Mouse (Mus musculus) forebrain, embryonic 11.5 days (tissue): ENCODE data around the gene Gm5901. TPM values are rescaled to one million over a fixed set of nuclear protein-coding genes. Genes with fewer than 3 reads are reported as not detected.

Experiments
- ATAC-seq: fragments of 200-750 bp; cut with Nextera tagmentation; replicated peaks from 2 replicates; pipeline ENCODE4 v1.8.0; 2017; ENCODE audit warnings: moderate TSS enrichment; ENCODE audit not compliant: low FRiP score
- DNase-seq: peaks from one replicate; pipeline ENCODE4 v3.0.0-alpha.2; 2017; ENCODE audit warnings: low spot score
- H3K27ac ChIP-seq: fragments of 300-500 bp; sonication (generic); 2 replicates; pipeline ENCODE4 v1.5.1; 2014; ENCODE audit warnings: low read depth, low read length
- H3K27me3 ChIP-seq: fragments of 300-500 bp; sonication (generic); 2 replicates; pipeline ENCODE4 v1.6.1; 2014; ENCODE audit warnings: mild to moderate bottlenecking, low read length, mixed read lengths; ENCODE audit not compliant: control insufficient read depth, insufficient read depth
- H3K36me3 ChIP-seq: fragments of 300-500 bp; sonication (generic); 2 replicates; pipeline ENCODE4 v1.6.1; 2014; ENCODE audit warnings: mild to moderate bottlenecking, low read length, moderate library complexity, mixed read lengths; ENCODE audit not compliant: control insufficient read depth, insufficient read depth
- H3K4me1 ChIP-seq: fragments of 300-500 bp; sonication (generic); replicated peaks from 2 replicates; pipeline ENCODE4 v1.6.1; 2014; ENCODE audit warnings: low read length, mixed read lengths; ENCODE audit not compliant: control insufficient read depth, insufficient read depth
- H3K4me2 ChIP-seq: fragments of 300-500 bp; sonication (generic); 2 replicates; pipeline ENCODE4 v1.6.1; 2014; ENCODE audit warnings: low read depth, mild to moderate bottlenecking, low read length, moderate library complexity, mixed read lengths; ENCODE audit not compliant: severe bottlenecking
- H3K4me3 ChIP-seq: fragments of 300-500 bp; sonication (generic); 2 replicates; pipeline ENCODE4 v1.5.1; 2014; ENCODE audit warnings: low read depth, low read length
- H3K9ac ChIP-seq: fragments of 300-500 bp; sonication (generic); 2 replicates; pipeline ENCODE4 v1.6.1; 2014; ENCODE audit warnings: low read length
- H3K9me3 ChIP-seq: fragments of 300-500 bp; sonication (generic); 2 replicates; pipeline ENCODE4 v1.6.1; 2016; ENCODE audit warnings: low read length, mixed read lengths; ENCODE audit not compliant: control insufficient read depth
- WGBS: fragments of 180-500 bp; shearing (Covaris S2); extraction: QIAGEN DNeasy Blood & Tissue Kit; methylation state at CpG from one replicate; pipeline ENCODE4 v1.1.7; 2014; 5-methylcytosine and 5-hydroxymethylcytosine counted together
- polyA plus RNA-seq: library from polyadenylated mRNA; unstranded; fragments of >200 nt; fragmentation: Nextera tagmentation; extraction: Ambion mirVana; gene quantifications from 2 replicates; pipeline ENCODE4 v1.2.1, GENCODE M21; 2014

The Gm5901 gene
- polyA plus RNA-seq, 1 experiment from 2014 or later, result not detected

DNA sequence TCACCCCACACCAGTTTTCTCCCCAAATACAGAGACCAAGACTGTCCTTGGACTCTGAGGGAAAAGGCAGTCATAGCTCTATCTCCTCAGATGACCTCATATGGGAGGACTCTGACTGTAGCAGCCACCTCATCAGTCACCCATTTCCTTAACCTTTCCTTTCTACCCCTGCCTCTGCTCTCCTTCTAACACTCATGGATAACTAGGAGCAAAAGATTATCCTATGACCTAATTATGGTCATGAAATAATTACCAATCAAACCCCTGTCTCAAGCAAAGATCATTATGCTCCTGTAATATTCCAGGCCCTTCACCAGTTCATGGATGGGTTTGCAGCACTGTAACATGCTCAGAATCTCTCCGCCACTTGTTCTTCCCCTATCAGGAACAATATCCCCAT lies 6.9 kb upstream of the Gm5901 start, which contains the start of gene Olfr692:
Olfr692 (plus strand) TSS at position 301 of the 400 bp plus-strand sequence.
- H3K4me3 ChIP-seq, result no peak within 1 kb of the TSS
- no peak within 1 kb of the TSS for H3K9ac ChIP-seq
- H3K27me3 ChIP-seq, result no peaks in the 10 kb centered on the region
- DNase-seq (no peak), ATAC-seq (no peak)
- no peaks in the 10 kb centered on the region for H3K4me1 ChIP-seq
- H3K36me3 ChIP-seq, result no peaks in the 10 kb centered on the region
- H3K9me3 ChIP-seq, result no peaks in the 10 kb centered on the region
- no peak within 1 kb of the TSS for H3K27ac ChIP-seq
- H3K4me2 ChIP-seq, result no peak within 1 kb of the TSS
- WGBS, result 96% methylated on average over 1 of the region's 1 CpGs

DNA sequence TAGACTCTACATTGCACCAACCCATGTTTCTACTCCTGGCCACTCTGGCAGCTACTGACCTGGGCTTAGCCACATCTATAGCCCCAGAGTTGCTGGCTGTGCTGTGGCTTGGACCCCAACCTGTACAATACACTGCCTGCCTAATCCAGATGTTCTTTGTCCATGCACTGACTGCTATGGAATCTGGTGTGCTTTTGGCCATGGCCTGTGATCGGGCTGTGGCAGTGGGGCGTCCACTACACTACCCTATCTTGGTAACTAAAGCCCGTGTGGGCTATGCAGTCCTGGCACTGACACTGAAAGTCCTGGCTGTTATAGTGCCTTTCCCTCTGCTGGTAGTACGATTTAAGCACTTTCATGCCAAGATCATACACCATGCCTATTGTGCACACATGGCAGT lies 6.3 kb upstream of the Gm5901 start:
- ATAC-seq (no peak), DNase-seq (no peak)
- H3K9me3 ChIP-seq, result no peaks in the 10 kb centered on the region
- WGBS, result 96% methylated on average over 4 of the region's 4 CpGs
- no peak overlapping the region for H3K4me2 ChIP-seq
- no peaks in the 10 kb centered on the region for H3K27me3 ChIP-seq
- no peaks in the 10 kb centered on the region for H3K4me1 ChIP-seq
- H3K27ac ChIP-seq, result no peak overlapping the region
- H3K9ac ChIP-seq, result no peak overlapping the region
- no peaks in the 10 kb centered on the region for H3K36me3 ChIP-seq
- H3K4me3 ChIP-seq, result no peak overlapping the region

DNA sequence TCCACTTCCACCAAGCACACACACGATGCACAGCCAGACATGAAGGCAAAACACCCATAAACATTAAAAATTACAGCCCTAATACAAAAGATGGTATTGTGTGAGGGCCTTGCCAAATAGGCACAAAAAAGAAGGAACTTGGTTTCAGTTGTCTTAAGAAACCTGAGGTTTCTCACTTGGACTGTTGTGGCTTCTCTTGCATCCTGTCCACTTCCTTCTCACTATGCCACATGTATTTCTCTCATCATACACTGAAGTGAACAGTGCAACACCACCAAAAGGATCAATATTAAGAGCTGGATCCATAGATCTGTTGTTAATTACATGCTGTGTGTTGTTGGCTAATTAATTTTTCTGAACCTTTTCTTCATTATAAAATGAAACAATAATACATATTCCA lies 1.9 kb upstream of the Gm5901 start:
- no peaks in the 10 kb centered on the region for H3K27me3 ChIP-seq
- no peaks in the 10 kb centered on the region for H3K9me3 ChIP-seq
- 88% methylated on average over 1 of the region's 1 CpGs for WGBS
- no peak overlapping the region for H3K9ac ChIP-seq
- H3K4me1 ChIP-seq, result no peaks in the 10 kb centered on the region
- H3K36me3 ChIP-seq, result no peaks in the 10 kb centered on the region; the same call in 1 of the 2 replicates
- DNase-seq, result no peak
- no peak overlapping the region for H3K4me2 ChIP-seq
- ATAC-seq, result no peak
- H3K27ac ChIP-seq, result no peak overlapping the region
- no peak overlapping the region for H3K4me3 ChIP-seq

DNA sequence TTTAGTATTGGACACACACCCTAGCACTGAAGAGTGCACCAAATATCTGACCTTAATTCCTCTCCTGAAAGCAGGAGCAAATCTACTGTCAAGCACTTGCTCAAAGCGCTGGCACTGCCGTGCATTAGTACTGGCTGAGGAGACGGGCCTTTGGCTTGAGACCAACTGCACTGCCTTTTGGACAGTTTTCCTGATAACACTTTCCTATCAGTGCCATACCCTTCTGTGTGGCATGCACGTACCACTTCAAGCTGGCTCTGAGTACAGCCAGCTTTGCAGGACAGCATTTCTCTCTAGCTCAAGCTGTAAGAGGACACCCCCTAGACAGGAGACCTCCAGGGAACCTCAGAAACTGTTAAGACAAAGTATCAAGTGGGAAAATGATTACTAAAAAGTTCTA lies 1.3 kb upstream of the Gm5901 start:
- Histone ChIP-seq H3K27ac (no peak overlapping the region), H3K4me2 (no peak overlapping the region), H3K4me1 (no peaks in the 10 kb centered on the region), H3K9me3 (no peaks in the 10 kb centered on the region), H3K36me3 (no peaks in the 10 kb centered on the region; the same call in 1 of the 2 replicates), H3K4me3 (no peak overlapping the region), H3K27me3 (no peaks in the 10 kb centered on the region), H3K9ac (no peak overlapping the region)
- 97% methylated on average over 4 of the region's 4 CpGs for WGBS
- no peak for ATAC-seq
- no peak for DNase-seq

DNA sequence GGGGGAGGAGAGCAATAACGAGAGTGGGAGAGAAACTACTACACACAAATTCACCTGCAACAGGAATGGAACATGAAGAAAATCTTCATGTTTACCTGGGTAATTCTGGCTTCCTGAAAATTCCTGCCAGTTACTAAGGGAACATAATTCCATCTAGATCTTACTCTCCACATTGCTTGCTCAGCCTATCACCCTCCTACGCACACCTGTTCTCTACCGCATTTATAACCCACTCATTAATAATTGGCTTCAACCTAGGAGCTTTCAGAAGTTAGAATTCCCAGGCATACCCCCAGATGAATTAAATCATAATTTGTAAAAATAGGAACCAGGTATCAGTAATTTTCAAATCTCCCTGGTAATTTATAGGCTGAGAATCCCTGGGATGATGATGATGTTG lies 862 bp upstream of the Gm5901 start:
- no peaks in the 10 kb centered on the region; the same call in 1 of the 2 replicates for H3K36me3 ChIP-seq
- DNase-seq (no peak), ATAC-seq (no peak)
- H3K4me3 ChIP-seq, result no peak overlapping the region
- H3K27ac ChIP-seq, result no peak overlapping the region
- H3K9ac ChIP-seq, result no peak overlapping the region
- no peak overlapping the region for H3K4me2 ChIP-seq
- H3K4me1 ChIP-seq, result no peaks in the 10 kb centered on the region
- H3K9me3 ChIP-seq, result no peaks in the 10 kb centered on the region
- WGBS, result 94% methylated on average over 3 of the region's 3 CpGs
- H3K27me3 ChIP-seq, result no peaks in the 10 kb centered on the region

DNA sequence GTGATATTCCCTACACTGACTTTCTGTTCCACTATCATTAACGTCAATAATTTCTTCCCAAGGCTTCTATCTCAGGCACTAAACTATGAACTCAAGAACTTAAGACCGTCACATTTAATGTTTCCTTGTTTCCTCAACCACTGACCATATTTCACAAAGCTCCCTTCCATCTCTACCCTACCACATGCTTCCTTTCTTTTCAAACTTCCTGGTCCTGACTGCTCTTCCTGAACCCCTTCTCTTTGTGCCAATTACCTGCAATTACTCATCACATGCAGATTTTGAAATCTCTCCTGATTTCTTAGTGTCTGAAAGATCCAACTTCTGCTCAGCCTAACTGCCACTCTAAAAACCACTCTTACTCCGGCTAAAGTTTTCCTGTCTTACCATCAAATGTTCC lies 5.5 kb downstream of the Gm5901 start:
- Histone ChIP-seq H3K9me3 (no peaks in the 10 kb centered on the region), H3K4me1 (no peaks in the 10 kb centered on the region), H3K27me3 (no peaks in the 10 kb centered on the region), H3K27ac (no peak overlapping the region), H3K4me2 (no peak overlapping the region), H3K4me3 (no peak overlapping the region), H3K9ac (no peak overlapping the region), H3K36me3 (peaks cover 4% of the 10 kb centered on the region; the same call in 1 of the 2 replicates)
- no peak for DNase-seq
- WGBS, result 93% methylated on average over 3 of the region's 3 CpGs
- ATAC-seq, result no peak

DNA sequence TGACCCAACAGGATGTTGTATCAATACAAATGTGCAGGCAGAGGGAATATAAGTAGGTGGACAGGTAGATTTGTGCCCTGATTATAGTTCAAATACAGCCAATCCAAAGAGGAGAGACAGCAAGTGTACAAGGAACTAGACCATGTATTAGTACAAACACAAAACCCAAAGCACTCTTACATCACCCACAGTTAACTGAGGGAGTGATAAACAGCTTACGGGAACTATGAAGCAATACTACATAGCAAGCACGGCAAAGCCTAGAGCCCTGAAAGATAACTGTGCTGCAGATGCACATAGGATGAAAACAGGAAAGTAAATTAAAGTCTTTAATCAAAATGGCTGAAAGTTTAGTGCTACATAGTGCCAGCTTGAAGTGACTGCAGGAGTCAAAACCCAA lies 12.9 kb downstream of the Gm5901 start:
- H3K27me3 ChIP-seq, result no peaks in the 10 kb centered on the region
- H3K9ac ChIP-seq, result no peak overlapping the region
- H3K4me1 ChIP-seq, result no peaks in the 10 kb centered on the region
- H3K4me2 ChIP-seq, result no peak overlapping the region
- WGBS, result 94% methylated on average over 2 of the region's 2 CpGs
- ATAC-seq (no peak), DNase-seq (no peak)
- peaks cover 11% of the 10 kb centered on the region for H3K36me3 ChIP-seq
- no peak overlapping the region for H3K27ac ChIP-seq
- H3K4me3 ChIP-seq, result no peak overlapping the region
- H3K9me3 ChIP-seq, result no peaks in the 10 kb centered on the region

DNA sequence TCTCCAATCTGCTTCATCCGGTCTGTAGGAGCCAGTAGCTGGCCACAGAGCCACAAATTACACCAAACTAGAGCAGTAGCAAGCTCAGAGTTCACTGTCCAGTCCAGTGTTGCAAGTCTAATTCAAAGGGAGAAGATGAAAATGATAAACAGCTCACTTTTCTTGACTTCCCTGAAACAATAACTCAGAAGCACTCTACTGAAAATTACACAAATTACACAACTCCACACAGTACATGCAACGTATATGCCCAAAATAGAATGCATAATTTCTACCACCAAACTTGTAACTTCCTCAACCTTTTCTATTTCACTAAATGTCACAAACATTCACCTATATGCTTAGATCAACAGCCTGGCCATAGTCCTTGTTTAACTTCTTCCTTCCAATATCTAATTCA lies 15.4 kb downstream of the Gm5901 start:
- H3K36me3 ChIP-seq, result peaks cover 11% of the 10 kb centered on the region
- H3K27ac ChIP-seq, result no peak overlapping the region
- no peak overlapping the region for H3K4me2 ChIP-seq
- H3K27me3 ChIP-seq, result no peaks in the 10 kb centered on the region
- DNase-seq, result no peak
- H3K9ac ChIP-seq, result no peak overlapping the region
- no peaks in the 10 kb centered on the region for H3K4me1 ChIP-seq
- WGBS, result 88% methylated on average over 2 of the region's 2 CpGs
- no peaks in the 10 kb centered on the region for H3K9me3 ChIP-seq
- no peak overlapping the region for H3K4me3 ChIP-seq
- no peak for ATAC-seq

DNA sequence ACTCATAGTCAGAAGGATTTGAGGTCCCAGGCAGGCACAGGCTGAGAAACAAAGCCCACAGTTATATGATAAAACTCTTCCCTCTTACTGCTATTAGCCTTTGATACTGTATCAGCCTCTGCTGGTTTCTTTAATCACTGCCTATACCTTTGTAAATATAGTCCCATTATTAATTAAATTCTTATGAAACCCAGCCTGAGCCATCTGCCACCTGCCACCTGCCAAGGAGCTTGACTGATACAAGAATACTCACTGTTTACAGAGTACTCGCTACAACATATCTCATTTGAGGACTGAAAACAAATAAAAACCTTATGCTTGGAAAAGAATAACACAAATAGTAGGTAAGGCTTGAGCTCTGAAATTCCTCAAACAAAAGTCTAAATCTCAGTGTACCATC lies 19.8 kb downstream of the Gm5901 start:
- DNase-seq (no peak), ATAC-seq (no peak)
- 0 out of 2 replicates have a peak, but pooled peaks cover 1% of the 10 kb centered on the region for H3K4me1 ChIP-seq
- H3K4me2 ChIP-seq, result no peak overlapping the region
- H3K36me3 ChIP-seq, result peaks cover under 1% of the 10 kb centered on the region; the same call in 1 of the 2 replicates
- 85% methylated on average over 1 of the region's 1 CpGs for WGBS
- no peak overlapping the region for H3K9ac ChIP-seq
- H3K27ac ChIP-seq, result no peak overlapping the region
- no peak overlapping the region for H3K4me3 ChIP-seq
- H3K27me3 ChIP-seq, result no peaks in the 10 kb centered on the region
- no peaks in the 10 kb centered on the region for H3K9me3 ChIP-seq
